Mouse (Mus musculus) left cerebral cortex, postnatal 36 days (tissue): ENCODE measurements around the gene Herc1. TPM values are rescaled to one million over a fixed set of nuclear protein-coding genes. Genes with fewer than 3 reads are reported as not detected.

Source experiments
- DNase-seq, 2 experiments: peaks; one replicate each; pipeline ENCODE4 v3.0.0; 2021 to 2022; ENCODE audit warnings: low spot score in 2 of 2, mixed read lengths in 1 of 2
- intact Hi-C: fragments of 180-260 bp; cut with DNase I; formaldehyde crosslinking; loops from one replicate; pipeline ENCODE4 v1.15.1; 2025
- total RNA-seq, 2 experiments: library from RNA; stranded (reverse); gene quantifications; 2 replicates each; pipeline ENCODE4 v1.2.3; 2021

Herc1 gene
- total RNA-seq, 2 experiments from 2014 or later = 115 to 134 TPM

GRCm38 (mm10) chr9:66465087-66465486 is 114.8 kb downstream of the Herc1 start:
- intact Hi-C loops = loop anchor here (10.0 kb wide), 1 partner anchor 70 kb away; no protein-coding TSS in a partner anchor

GRCm38 (mm10) chr9:66477785-66478184 is 127.5 kb downstream of the Herc1 start:
- DNase-seq = no peak
- intact Hi-C loops = no loop called here

More at GRCm38 (mm10) chr9:66465087-66465486, 114.8 kb downstream of the Herc1 start:
- no peak for DNase-seq

- DNase-seq = no peak
- intact Hi-C loops = no loop called here
These were observed 133.2 kb downstream of the Herc1 start for GRCm38 (mm10) chr9:66483429-66483828.

- intact Hi-C loops = no loop called here
- no peak for DNase-seq
These were observed 138.5 kb downstream of the Herc1 start for GRCm38 (mm10) chr9:66488786-66489185.

GRCm38 (mm10) chr9:66492361-66492760 is 142.1 kb downstream of the Herc1 start:
- no peak for DNase-seq
- intact Hi-C loops = no loop called here

GRCm38 (mm10) chr9:66493992-66494391 is 143.7 kb downstream of the Herc1 start:
- DNase-seq = no peak
- intact Hi-C loops = no loop called here

GRCm38 (mm10) chr9:66501248-66501647 is 151.0 kb downstream of the Herc1 start:
- intact Hi-C loops = no loop called here
- DNase-seq = no peak

GRCm38 (mm10) chr9:66503879-66504411 is 153.7 kb downstream of the Herc1 start:
- intact Hi-C loops = no loop called here
- no peak for DNase-seq

GRCm38 (mm10) chr9:66504518-66504917 is 154.3 kb downstream of the Herc1 start:
- intact Hi-C loops = no loop called here
- DNase-seq = peak; percentile 71 to 74

- intact Hi-C loops = no loop called here
- DNase-seq = no peak
These were observed 155.1 kb downstream of the Herc1 start for GRCm38 (mm10) chr9:66505141-66505917.

- intact Hi-C loops = no loop called here
- DNase-seq = no peak
These were observed 155.8 kb downstream of the Herc1 start for GRCm38 (mm10) chr9:66506011-66506410.

GRCm38 (mm10) chr9:66506424-66506823 is 156.2 kb downstream of the Herc1 start:
- intact Hi-C loops = no loop called here
- DNase-seq = no peak

- intact Hi-C loops = no loop called here
- no peak for DNase-seq
These were observed 157.4 kb downstream of the Herc1 start for GRCm38 (mm10) chr9:66507684-66508083.

GRCm38 (mm10) chr9:66508890-66509399 is 158.7 kb downstream of the Herc1 start:
- intact Hi-C loops = no loop called here
- no peak for DNase-seq

GRCm38 (mm10) chr9:66510351-66510841 is 160.1 kb downstream of the Herc1 start:
- intact Hi-C loops = loop anchor here (5.0 to 10.0 kb wide), 3 partner anchors 282 to 434 kb away; partner anchors contain the start of gene Rps27l
- DNase-seq = no peak

GRCm38 (mm10) chr9:66510944-66511343 is 160.7 kb downstream of the Herc1 start:
- DNase-seq = no peak
- intact Hi-C loops = loop anchor here (5.0 to 10.0 kb wide), 3 partner anchors 281 to 434 kb away; partner anchors contain the start of gene Rps27l

- intact Hi-C loops = loop anchor here (2.0 to 10.0 kb wide), 4 partner anchors 81 to 433 kb away; partner anchors contain the start of genes Rps27l and Usp3
These were observed 161.5 kb downstream of the Herc1 start for GRCm38 (mm10) chr9:66511580-66512350.

GRCm38 (mm10) chr9:66512351-66512671 is 162.1 kb downstream of the Herc1 start:
- intact Hi-C loops = loop anchor here (2.0 to 10.0 kb wide), 4 partner anchors 80 to 432 kb away; partner anchors contain the start of genes Rps27l and Usp3
- peak; percentile 85 to 88 for DNase-seq

More at GRCm38 (mm10) chr9:66511580-66512350, 161.5 kb downstream of the Herc1 start:
- peak; percentile 96 to 99 for DNase-seq

GRCm38 (mm10) chr9:66513150-66513549 is 162.9 kb downstream of the Herc1 start:
- DNase-seq = peak in 1 of 2 experiments; percentile 37
- intact Hi-C loops = loop anchor here (2.0 to 10.0 kb wide), 4 partner anchors 80 to 432 kb away; partner anchors contain the start of genes Rps27l and Usp3
